Mouse (Mus musculus): ENCODE data around the gene Pxylp1.

- no peak for TF ChIP-seq CTCF (IDR thresholded peaks at IDR 0.05; ENCODE audit: control insufficient read depth, insufficient read depth, insufficient read length)
- no peak for TF ChIP-seq FOSL1 (IDR thresholded peaks at IDR 0.05; ENCODE audit: insufficient read depth, low read length, poor library complexity, severe bottlenecking)
- TF ChIP-seq USF1 (IDR thresholded peaks at IDR 0.05; ENCODE audit: low read depth) = no peak
These were observed 55.5 kb downstream of the Pxylp1 start for GRCm38 (mm10) chr9:96836984-96837383.

Measured in C2C12 (cell line).